ENCODE assay signal across 20 mouse cellular contexts in the genomic region with DNA sequence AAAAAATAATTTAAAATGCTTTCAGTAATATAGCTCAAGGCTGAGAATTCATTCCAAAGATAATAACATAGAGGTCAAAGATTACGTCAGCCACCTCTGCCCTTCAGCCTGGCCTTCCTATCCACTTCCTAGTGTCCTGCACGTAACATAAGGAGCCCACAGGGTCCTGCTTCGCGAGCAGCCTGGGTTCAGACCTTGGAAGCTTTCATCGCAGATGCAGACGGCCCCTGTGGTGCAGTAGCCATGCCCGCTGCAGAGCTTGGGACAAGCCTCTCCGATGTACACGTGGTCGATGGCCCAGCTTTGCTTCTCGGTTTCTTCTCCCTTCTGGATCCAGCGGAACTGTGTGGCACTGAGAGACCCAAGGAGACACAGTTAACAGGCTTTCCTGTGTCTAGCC. TPM values are rescaled to one million over a fixed set of nuclear protein-coding genes. Genes with fewer than 3 reads are reported as not detected.
"Had no signal": no experiment of that assay in that cellular context is flagged by ENCODE, and none has a peak within 500 bp of the region (broad histone marks: within the 10 kb centered on the region; RNA-seq: fewer than 3 reads in every experiment).

No protein-coding gene starts in this region.

- H3K9ac ChIP-seq: liver, embryonic 15.5 days; midbrain, embryonic 15.5 days; neural tube, embryonic 12.5 days; stomach, embryonic 15.5 days had no signal

- H3K27ac ChIP-seq: left cerebral cortex, adult 2 months; limb, embryonic 10.5 days; liver, embryonic 15.5 days; midbrain, embryonic 10.5 days; midbrain, embryonic 15.5 days; neural tube, embryonic 12.5 days; stomach, embryonic 15.5 days had no signal

- H3K4me2 ChIP-seq: liver, embryonic 11.5 days; liver, embryonic 15.5 days; midbrain, embryonic 15.5 days; neural tube, embryonic 12.5 days; stomach, embryonic 15.5 days had no signal

- DNase-seq: lung, adult 2 months; lung, postnatal 36 days; retina, postnatal 1 day; thymus, adult 2 months; thymus, postnatal 25 days had no signal

- H3K27me3 ChIP-seq: liver, embryonic 15.5 days; midbrain, embryonic 15.5 days; neural tube, embryonic 12.5 days; stomach, embryonic 15.5 days had no signal

- H3K4me3 ChIP-seq: left cerebral cortex, adult 2 months; limb, embryonic 10.5 days; liver, embryonic 15.5 days; midbrain, embryonic 10.5 days; midbrain, embryonic 15.5 days; neural tube, embryonic 12.5 days; stomach, embryonic 15.5 days had no signal

- H3K9me3 ChIP-seq: limb, embryonic 10.5 days; liver, embryonic 15.5 days; midbrain, embryonic 10.5 days; midbrain, embryonic 15.5 days; neural tube, embryonic 12.5 days; stomach, embryonic 15.5 days had no signal

- H3K36me3 ChIP-seq: limb, embryonic 10.5 days; liver, embryonic 15.5 days; midbrain, embryonic 10.5 days; midbrain, embryonic 15.5 days; stomach, embryonic 15.5 days had no signal

- H3K4me1 ChIP-seq: liver, embryonic 15.5 days; midbrain, embryonic 10.5 days; midbrain, embryonic 15.5 days; neural tube, embryonic 12.5 days; stomach, embryonic 15.5 days had no signal

- ATAC-seq: lung, postnatal 0 days; midbrain, embryonic 15.5 days had no signal

RNA-seq across cellular contexts. Expression of a gene that starts 36.0 kb away (rescaled TPM):
- total RNA-seq: layer of hippocampus, postnatal 25 days; megakaryocyte, adult 5-6 weeks; monocyte, adult 5-6 weeks had no signal
- polyA plus RNA-seq: kidney, embryonic 16.5 days; liver, embryonic 11.5 days; liver, embryonic 15.5 days; lung, adult 2 months; lung, postnatal 0 days; neural tube, embryonic 12.5 days; spleen, adult 2 months; stomach, embryonic 15.5 days; testis, adult 2 months; thymus, adult 2 months had no signal
